Mouse (Mus musculus): Measurements from ENCODE around the gene Poln. TPM values are rescaled to one million over a fixed set of nuclear protein-coding genes. Genes with fewer than 3 reads are reported as not detected.

The Poln gene
- polyA plus RNA-seq, 1 experiment from 2014 or later: 0.42 TPM

GRCm38 (mm10) chr5:34169954-34170353, 706 bp upstream of the Poln start:
- Histone ChIP-seq H3K9me3 (ENCODE audit: control insufficient read depth, low read length) (no peaks in the 10 kb centered on the region), H3K36me3 (ENCODE audit: control insufficient read depth, insufficient read depth, low read length) (no peaks in the 10 kb centered on the region; the same call in 1 of the 2 replicates), H3K27ac (ENCODE audit: low read depth, low read length) (peak overlapping the region; percentile 87), H3K4me1 (ENCODE audit: control insufficient read depth, insufficient read depth, low read length) (peaks cover 8% of the 10 kb centered on the region; the same call in 1 of the 2 replicates), H3K4me3 (ENCODE audit: low read depth, low read length) (peak overlapping the region; percentile 77), H3K9ac (ENCODE audit: low read length) (peak overlapping the region; percentile 61), H3K4me2 (ENCODE audit: low read depth) (peak overlapping the region; percentile 41), H3K27me3 (ENCODE audit: control insufficient read depth, insufficient read depth, low read length) (no peaks in the 10 kb centered on the region)
- ATAC-seq (ENCODE audit: insufficient read depth, low FRiP score, low TSS enrichment) (no peak), DNase-seq (ENCODE audit: low spot score) (no peak)
- WGBS: 84% methylated on average over 3 of the region's 3 CpGs

DNA sequence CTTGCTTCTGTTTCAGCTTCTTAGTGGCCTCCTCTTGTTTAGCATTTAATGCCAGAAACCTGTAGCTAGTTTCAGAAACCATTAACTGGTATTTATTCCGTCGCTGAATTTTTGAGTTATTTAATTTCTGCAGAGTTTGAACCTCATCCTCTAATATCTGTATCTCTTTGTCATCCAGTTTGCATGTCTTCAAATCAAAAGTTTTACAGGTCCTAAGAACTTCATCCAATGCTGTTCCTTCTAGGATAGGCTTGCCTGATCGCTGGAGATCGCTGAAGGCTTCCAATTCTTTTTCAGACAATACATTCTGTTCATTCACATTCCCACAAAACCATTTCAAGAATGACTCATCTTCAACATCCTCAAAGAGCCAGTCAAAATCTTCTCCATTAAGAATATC, 1.4 kb downstream of the Poln start:
- Histone ChIP-seq H3K4me1 (ENCODE audit: control insufficient read depth, insufficient read depth, low read length) (peaks cover 8% of the 10 kb centered on the region; the same call in 1 of the 2 replicates), H3K9me3 (ENCODE audit: control insufficient read depth, low read length) (no peaks in the 10 kb centered on the region), H3K27ac (ENCODE audit: low read depth, low read length) (no peak overlapping the region), H3K36me3 (ENCODE audit: control insufficient read depth, insufficient read depth, low read length) (0 out of 2 replicates have a peak, but pooled peaks cover 2% of the 10 kb centered on the region), H3K4me3 (ENCODE audit: low read depth, low read length) (no peak overlapping the region; the same call in 1 of the 2 replicates), H3K27me3 (ENCODE audit: control insufficient read depth, insufficient read depth, low read length) (no peaks in the 10 kb centered on the region), H3K9ac (ENCODE audit: low read length) (no peak overlapping the region), H3K4me2 (ENCODE audit: low read depth) (peak overlapping the region; percentile 5; the same call in 1 of the 2 replicates)
- 83% methylated on average over 4 of the region's 4 CpGs for WGBS
- ATAC-seq (ENCODE audit: insufficient read depth, low FRiP score, low TSS enrichment) (no peak), DNase-seq (ENCODE audit: low spot score) (no peak)

DNA sequence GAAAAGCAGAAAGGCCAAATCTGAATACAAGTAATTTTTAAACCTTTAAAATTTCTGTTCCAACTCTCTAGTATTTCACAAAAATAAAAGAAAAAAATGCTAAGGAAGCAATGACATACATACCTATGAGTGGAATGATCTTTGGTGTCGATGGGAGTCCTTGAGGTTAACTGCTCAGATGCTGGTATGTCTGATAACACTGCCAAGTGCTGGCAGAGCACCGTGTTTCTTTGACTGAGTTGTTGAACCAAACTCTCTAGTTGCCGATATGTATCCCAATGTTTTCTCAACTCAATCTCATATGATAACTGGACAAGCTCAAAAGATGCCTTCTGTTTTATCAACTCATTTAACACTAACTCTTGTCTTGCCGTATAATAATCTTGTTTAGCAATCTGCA, 3.5 kb downstream of the Poln start:
- Histone ChIP-seq H3K4me3 (ENCODE audit: low read depth, low read length) (no peak overlapping the region), H3K9me3 (ENCODE audit: control insufficient read depth, low read length) (no peaks in the 10 kb centered on the region), H3K27me3 (ENCODE audit: control insufficient read depth, insufficient read depth, low read length) (no peaks in the 10 kb centered on the region), H3K4me1 (ENCODE audit: control insufficient read depth, insufficient read depth, low read length) (peaks cover 8% of the 10 kb centered on the region; the same call in 1 of the 2 replicates), H3K4me2 (ENCODE audit: low read depth) (no peak overlapping the region), H3K27ac (ENCODE audit: low read depth, low read length) (no peak overlapping the region), H3K36me3 (ENCODE audit: control insufficient read depth, insufficient read depth, low read length) (0 out of 2 replicates have a peak, but pooled peaks cover 2% of the 10 kb centered on the region), H3K9ac (ENCODE audit: low read length) (no peak overlapping the region)
- WGBS: 93% methylated on average over 4 of the region's 4 CpGs
- ATAC-seq (ENCODE audit: insufficient read depth, low FRiP score, low TSS enrichment) (no peak), DNase-seq (ENCODE audit: low spot score) (no peak)

GRCm38 (mm10) chr5:34148476-34148875, 20.8 kb downstream of the Poln start:
- H3K27me3 ChIP-seq (ENCODE audit: control insufficient read depth, insufficient read depth, low read length): no peaks in the 10 kb centered on the region
- H3K4me2 ChIP-seq (ENCODE audit: low read depth): no peak overlapping the region
- no peaks in the 10 kb centered on the region for H3K4me1 ChIP-seq (ENCODE audit: control insufficient read depth, insufficient read depth, low read length)
- no peak overlapping the region for H3K4me3 ChIP-seq (ENCODE audit: low read depth, low read length)
- H3K27ac ChIP-seq (ENCODE audit: low read depth, low read length): no peak overlapping the region
- H3K9me3 ChIP-seq (ENCODE audit: control insufficient read depth, low read length): no peaks in the 10 kb centered on the region
- H3K9ac ChIP-seq (ENCODE audit: low read length): no peak overlapping the region
- no peaks in the 10 kb centered on the region for H3K36me3 ChIP-seq (ENCODE audit: control insufficient read depth, insufficient read depth, low read length)
- no peak for ATAC-seq (ENCODE audit: insufficient read depth, low FRiP score, low TSS enrichment)
- DNase-seq (ENCODE audit: low spot score): no peak

- Histone ChIP-seq H3K9ac (ENCODE audit: low read length) (no peak overlapping the region), H3K4me3 (ENCODE audit: low read depth, low read length) (no peak overlapping the region), H3K9me3 (ENCODE audit: control insufficient read depth, low read length) (no peaks in the 10 kb centered on the region), H3K27me3 (ENCODE audit: control insufficient read depth, insufficient read depth, low read length) (no peaks in the 10 kb centered on the region), H3K4me2 (ENCODE audit: low read depth) (no peak overlapping the region), H3K4me1 (ENCODE audit: control insufficient read depth, insufficient read depth, low read length) (no peaks in the 10 kb centered on the region), H3K27ac (ENCODE audit: low read depth, low read length) (no peak overlapping the region), H3K36me3 (ENCODE audit: control insufficient read depth, insufficient read depth, low read length) (no peaks in the 10 kb centered on the region)
- DNase-seq (ENCODE audit: low spot score) (no peak), ATAC-seq (ENCODE audit: insufficient read depth, low FRiP score, low TSS enrichment) (no peak)
- 89% methylated on average over 3 of the region's 3 CpGs for WGBS
These were observed 21.7 kb downstream of the Poln start for GRCm38 (mm10) chr5:34147554-34147953.

- Histone ChIP-seq H3K36me3 (ENCODE audit: control insufficient read depth, insufficient read depth, low read length) (no peaks in the 10 kb centered on the region), H3K27ac (ENCODE audit: low read depth, low read length) (no peak overlapping the region), H3K27me3 (ENCODE audit: control insufficient read depth, insufficient read depth, low read length) (no peaks in the 10 kb centered on the region), H3K4me2 (ENCODE audit: low read depth) (no peak overlapping the region), H3K4me1 (ENCODE audit: control insufficient read depth, insufficient read depth, low read length) (no peaks in the 10 kb centered on the region), H3K4me3 (ENCODE audit: low read depth, low read length) (no peak overlapping the region), H3K9ac (ENCODE audit: low read length) (no peak overlapping the region), H3K9me3 (ENCODE audit: control insufficient read depth, low read length) (no peaks in the 10 kb centered on the region)
- DNase-seq (ENCODE audit: low spot score) (peak; percentile 10), ATAC-seq (ENCODE audit: insufficient read depth, low FRiP score, low TSS enrichment) (no peak)
- 3% methylated on average over 1 of the region's 1 CpGs for WGBS
These were observed 29.5 kb downstream of the Poln start for GRCm38 (mm10) chr5:34139751-34140150.

DNA sequence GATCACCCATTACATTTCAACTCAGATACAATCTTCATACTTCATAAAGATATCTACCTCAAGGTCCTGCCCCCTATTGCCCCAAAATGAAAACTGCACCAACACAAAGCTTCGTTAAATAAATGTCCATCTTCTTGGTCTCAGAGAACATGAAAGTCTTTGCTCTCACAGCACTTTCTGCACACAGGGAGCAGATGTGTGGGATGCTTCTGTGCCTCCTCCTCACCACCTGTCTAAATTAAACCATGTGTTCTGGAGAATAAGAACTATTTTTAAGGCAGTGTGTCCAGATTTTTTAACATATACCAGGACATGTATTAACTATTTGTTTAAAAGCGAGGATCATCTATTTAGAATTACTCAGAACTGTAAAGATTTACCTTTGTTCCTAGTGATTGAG, 36.5 kb downstream of the Poln start:
- Histone ChIP-seq H3K36me3 (ENCODE audit: control insufficient read depth, insufficient read depth, low read length) (no peaks in the 10 kb centered on the region), H3K4me1 (ENCODE audit: control insufficient read depth, insufficient read depth, low read length) (no peaks in the 10 kb centered on the region), H3K9me3 (ENCODE audit: control insufficient read depth, low read length) (no peaks in the 10 kb centered on the region), H3K27me3 (ENCODE audit: control insufficient read depth, insufficient read depth, low read length) (no peaks in the 10 kb centered on the region), H3K9ac (ENCODE audit: low read length) (no peak overlapping the region), H3K27ac (ENCODE audit: low read depth, low read length) (no peak overlapping the region), H3K4me3 (ENCODE audit: low read depth, low read length) (no peak overlapping the region), H3K4me2 (ENCODE audit: low read depth) (no peak overlapping the region)
- WGBS: 78% methylated on average over 2 of the region's 2 CpGs
- DNase-seq (ENCODE audit: low spot score) (no peak), ATAC-seq (ENCODE audit: insufficient read depth, low FRiP score, low TSS enrichment) (no peak)

- DNase-seq (ENCODE audit: low spot score): no peak
- H3K27me3 ChIP-seq (ENCODE audit: control insufficient read depth, insufficient read depth, low read length): no peaks in the 10 kb centered on the region
- WGBS: 38% methylated on average over 1 of the region's 1 CpGs
- no peaks in the 10 kb centered on the region for H3K9me3 ChIP-seq (ENCODE audit: control insufficient read depth, low read length)
- no peaks in the 10 kb centered on the region for H3K36me3 ChIP-seq (ENCODE audit: control insufficient read depth, insufficient read depth, low read length)
- H3K4me1 ChIP-seq (ENCODE audit: control insufficient read depth, insufficient read depth, low read length): no peaks in the 10 kb centered on the region
- no peak overlapping the region for H3K27ac ChIP-seq (ENCODE audit: low read depth, low read length)
- H3K4me3 ChIP-seq (ENCODE audit: low read depth, low read length): no peak overlapping the region
- no peak overlapping the region for H3K4me2 ChIP-seq (ENCODE audit: low read depth)
- H3K9ac ChIP-seq (ENCODE audit: low read length): no peak overlapping the region
- ATAC-seq (ENCODE audit: insufficient read depth, low FRiP score, low TSS enrichment): no peak
These were observed 45.1 kb downstream of the Poln start for GRCm38 (mm10) chr5:34124131-34124530.

- Histone ChIP-seq H3K4me3 (ENCODE audit: low read depth, low read length) (no peak overlapping the region), H3K9ac (ENCODE audit: low read length) (no peak overlapping the region), H3K36me3 (ENCODE audit: control insufficient read depth, insufficient read depth, low read length) (no peaks in the 10 kb centered on the region), H3K9me3 (ENCODE audit: control insufficient read depth, low read length) (no peaks in the 10 kb centered on the region), H3K27ac (ENCODE audit: low read depth, low read length) (no peak overlapping the region), H3K4me2 (ENCODE audit: low read depth) (no peak overlapping the region), H3K27me3 (ENCODE audit: control insufficient read depth, insufficient read depth, low read length) (no peaks in the 10 kb centered on the region), H3K4me1 (ENCODE audit: control insufficient read depth, insufficient read depth, low read length) (no peaks in the 10 kb centered on the region)
- ATAC-seq (ENCODE audit: insufficient read depth, low FRiP score, low TSS enrichment) (no peak), DNase-seq (ENCODE audit: low spot score) (no peak)
- 83% methylated on average over 3 of the region's 3 CpGs for WGBS
These were observed 50.0 kb downstream of the Poln start for GRCm38 (mm10) chr5:34119121-34119856.

All from neural tube, embryonic 11.5 days (tissue).